Mouse (Mus musculus) bone marrow macrophage, adult 2 months (primary cell): Measurements from ENCODE around the gene Gm47995.

Source experiments
- CTCF ChIP-seq: IDR thresholded peaks from 2 replicates; pipeline ENCODE4 v1.5.1; 2012; ENCODE audit warnings: low read depth, mild to moderate bottlenecking, low read length, moderate library complexity
- POLR2A ChIP-seq: IDR thresholded peaks from 2 replicates; pipeline ENCODE4 v1.6.1; 2012; ENCODE audit warnings: mild to moderate bottlenecking, low read depth, low read length, borderline replicate concordance

DNA sequence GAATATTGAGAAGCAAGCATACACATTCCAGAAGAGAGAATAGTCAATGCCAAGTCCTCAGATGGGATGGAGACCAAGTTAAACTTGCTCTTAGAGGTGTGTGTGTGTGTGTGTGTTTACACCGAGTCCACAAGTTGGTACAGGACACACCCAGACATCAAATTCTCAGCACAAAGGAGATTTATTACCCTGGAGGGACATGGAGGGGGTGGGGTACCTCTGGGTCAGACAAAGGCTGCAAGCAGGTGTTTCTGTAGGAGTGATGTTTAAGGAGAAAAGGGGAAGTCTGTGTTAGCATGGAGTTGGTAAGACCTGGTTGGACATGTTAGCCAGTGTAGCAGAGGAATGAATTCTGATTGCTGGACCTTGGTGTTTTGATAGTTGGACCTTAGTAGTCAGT lies 17.7 kb downstream of the Gm47995 start:
- TF ChIP-seq CTCF: no peak
- TF ChIP-seq POLR2A: no peak
